Mouse (Mus musculus) cerebellum, postnatal 25 days (tissue): ENCODE measurements around the gene Hoxc13.

Source experiments
- DNase-seq, 2 experiments: peaks; one replicate each; pipeline ENCODE4 v3.0.0; 2021; ENCODE audit warnings: mixed read lengths in 2 of 2

Gene Hoxc13

GRCm38 (mm10) chr15:102937036-102937666 lies 16.2 kb downstream of the Hoxc13 start:
- DNase-seq, result no peak

- DNase-seq, result no peak
Measured at GRCm38 (mm10) chr15:102939256-102940155, 18.6 kb downstream of the Hoxc13 start.

DNA sequence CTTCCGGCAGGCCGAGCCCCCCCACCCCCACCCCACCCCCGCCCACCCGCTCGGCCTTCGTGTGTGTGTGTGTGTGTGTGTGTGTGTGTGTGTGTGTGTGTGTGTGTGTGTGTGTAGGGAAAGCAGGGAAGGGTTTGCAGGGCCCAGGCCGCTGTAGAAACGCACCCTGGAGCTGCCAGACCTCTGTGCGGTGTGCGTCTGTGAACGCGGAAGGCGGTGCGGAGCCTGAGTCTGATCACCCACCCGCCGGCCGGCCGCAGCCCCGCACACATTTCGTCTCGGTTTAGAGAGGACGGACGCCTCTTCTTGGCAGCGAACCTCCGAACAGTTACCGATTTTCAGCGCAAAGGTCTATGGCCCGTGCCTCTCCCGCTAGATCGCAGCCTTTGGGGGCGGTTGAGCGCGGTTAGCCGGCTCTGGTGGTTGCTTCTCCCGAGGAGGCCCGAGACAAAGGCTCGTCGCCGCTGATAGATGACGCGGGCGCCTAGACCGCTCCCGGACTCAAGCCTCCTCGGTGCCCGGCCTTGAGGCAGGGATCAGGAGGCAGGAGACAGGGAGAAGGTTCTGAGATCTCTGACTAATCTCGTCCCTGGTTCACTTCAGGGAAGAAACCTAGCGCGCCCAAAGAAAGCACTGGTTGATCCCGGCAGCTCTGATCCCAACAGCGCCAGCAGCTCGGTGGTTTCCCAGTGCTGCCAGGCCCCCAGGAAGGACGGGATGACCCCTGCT lies 22.0 kb downstream of the Hoxc13 start:
- DNase-seq, result no peak

GRCm38 (mm10) chr15:102943468-102943813 lies 22.5 kb downstream of the Hoxc13 start:
- DNase-seq, result no peak

GRCm38 (mm10) chr15:102945185-102946077 lies 24.5 kb downstream of the Hoxc13 start:
- no peak for DNase-seq

- no peak for DNase-seq
Measured at GRCm38 (mm10) chr15:102947276-102947675, 26.4 kb downstream of the Hoxc13 start.

DNA sequence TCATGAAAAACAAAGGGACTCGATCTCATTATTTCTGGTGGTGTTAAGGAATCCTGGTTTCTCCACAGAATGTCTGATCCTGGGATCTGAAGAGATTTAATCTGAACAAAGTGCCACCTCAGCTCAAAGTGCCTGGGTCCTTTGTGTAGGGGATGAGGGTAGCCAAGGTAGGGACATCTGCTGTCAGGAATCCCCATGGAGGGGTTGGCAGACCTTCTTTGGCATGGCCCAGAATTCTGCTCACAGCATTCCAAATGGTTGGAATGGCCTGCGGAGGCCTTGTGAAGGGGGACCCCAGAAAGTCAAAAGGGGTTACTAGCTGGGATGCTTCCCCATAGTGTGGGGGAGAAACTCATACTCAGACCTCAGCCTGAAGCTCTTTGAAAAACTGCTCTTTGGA lies 27.9 kb downstream of the Hoxc13 start:
- DNase-seq, result no peak

DNA sequence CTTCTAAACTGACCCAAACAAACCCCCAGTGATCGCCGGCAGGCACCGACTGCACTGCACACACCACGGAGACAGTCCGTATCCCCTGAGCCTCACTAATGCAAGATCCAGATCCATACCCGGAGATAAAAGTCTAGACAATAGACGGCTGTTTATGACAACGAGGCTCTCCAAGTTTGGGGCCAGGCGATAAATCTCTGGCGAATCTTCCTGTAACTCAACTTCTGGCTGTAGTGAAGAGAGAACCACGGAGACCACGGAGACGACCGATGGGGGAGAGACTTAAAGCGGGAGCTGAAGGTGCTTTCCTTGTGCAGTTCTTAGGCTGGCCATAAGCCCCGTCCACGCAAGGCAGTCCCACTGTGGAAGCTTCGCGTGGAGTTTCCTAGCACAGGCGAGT lies 28.8 kb downstream of the Hoxc13 start:
- no peak for DNase-seq

DNA sequence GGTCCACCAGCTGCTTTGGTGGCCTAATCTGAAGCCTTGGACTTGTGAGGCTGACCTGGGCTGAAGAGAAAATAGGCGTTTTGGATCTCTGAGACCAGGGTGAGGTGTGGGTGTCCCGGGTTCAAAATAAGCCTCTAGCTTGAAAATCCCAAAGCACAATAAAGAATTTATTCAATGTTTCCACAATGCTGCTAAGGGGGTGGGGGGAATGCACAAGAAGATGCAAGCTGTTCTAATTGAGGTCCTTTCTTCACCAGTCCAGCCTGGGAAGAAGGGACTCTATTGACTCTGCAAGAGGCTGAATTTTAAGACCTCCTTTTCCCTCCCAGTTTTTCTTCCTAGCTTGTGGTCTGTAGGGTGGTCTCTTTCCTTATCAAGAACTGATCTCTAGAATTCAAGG lies 30.0 kb downstream of the Hoxc13 start:
- no peak for DNase-seq

GRCm38 (mm10) chr15:102953561-102953960 lies 32.7 kb downstream of the Hoxc13 start:
- DNase-seq, result no peak

DNA sequence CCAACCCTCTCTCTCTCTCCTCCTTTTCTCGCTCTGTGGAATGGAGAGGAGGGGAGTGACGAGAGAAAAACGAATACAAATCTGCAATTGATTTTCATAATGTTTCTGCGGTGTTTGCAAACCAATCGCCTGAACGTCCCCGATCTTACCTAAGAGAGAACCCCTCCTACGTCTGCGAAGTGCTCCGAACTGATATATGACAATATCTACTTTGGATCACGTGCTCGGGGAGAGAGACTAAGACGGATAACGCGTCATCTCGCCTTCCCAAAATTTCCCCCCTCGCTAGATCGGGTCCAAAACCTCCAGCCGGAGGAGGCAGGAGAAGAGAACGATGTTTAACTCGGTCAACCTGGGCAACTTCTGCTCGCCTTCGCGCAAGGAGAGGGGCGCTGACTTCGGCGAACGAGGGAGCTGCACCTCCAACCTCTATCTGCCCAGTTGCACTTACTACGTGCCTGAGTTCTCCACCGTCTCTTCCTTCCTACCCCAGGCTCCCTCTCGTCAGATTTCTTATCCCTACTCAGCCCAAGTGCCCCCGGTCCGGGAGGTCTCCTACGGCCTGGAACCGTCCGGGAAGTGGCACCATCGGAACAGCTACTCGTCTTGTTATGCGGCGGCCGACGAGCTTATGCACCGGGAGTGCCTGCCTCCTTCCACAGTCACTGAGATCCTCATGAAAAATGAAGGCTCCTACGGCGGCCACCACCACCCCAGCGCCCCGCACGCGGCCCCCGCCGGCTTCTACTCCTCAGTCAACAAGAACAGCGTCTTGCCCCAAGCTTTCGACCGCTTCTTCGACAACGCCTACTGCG lies 33.5 kb downstream of the Hoxc13 start, which contains the start of gene Hoxc11:
Hoxc11 (plus strand) TSS at position 236 of the 815 bp plus-strand sequence.
- DNase-seq, result no peak

DNA sequence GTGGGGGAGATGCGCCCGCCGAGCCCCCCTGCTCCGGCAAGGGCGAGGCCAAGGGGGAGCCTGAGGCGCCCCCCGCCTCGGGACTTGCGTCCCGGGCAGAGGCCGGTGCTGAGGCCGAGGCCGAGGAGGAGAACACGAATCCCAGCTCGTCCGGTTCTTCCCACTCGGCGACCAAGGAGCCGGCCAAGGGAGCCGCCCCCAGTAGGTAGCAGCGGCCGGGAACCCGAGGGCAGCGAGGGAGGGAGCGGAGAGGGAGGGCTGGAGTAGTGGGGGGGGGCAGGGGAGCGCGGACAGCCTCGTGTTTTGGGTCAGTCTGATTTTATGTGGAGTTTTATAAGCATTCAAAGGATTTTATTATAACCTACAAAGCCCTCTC lies 34.1 kb downstream of the Hoxc13 start:
- DNase-seq, result no peak

DNA sequence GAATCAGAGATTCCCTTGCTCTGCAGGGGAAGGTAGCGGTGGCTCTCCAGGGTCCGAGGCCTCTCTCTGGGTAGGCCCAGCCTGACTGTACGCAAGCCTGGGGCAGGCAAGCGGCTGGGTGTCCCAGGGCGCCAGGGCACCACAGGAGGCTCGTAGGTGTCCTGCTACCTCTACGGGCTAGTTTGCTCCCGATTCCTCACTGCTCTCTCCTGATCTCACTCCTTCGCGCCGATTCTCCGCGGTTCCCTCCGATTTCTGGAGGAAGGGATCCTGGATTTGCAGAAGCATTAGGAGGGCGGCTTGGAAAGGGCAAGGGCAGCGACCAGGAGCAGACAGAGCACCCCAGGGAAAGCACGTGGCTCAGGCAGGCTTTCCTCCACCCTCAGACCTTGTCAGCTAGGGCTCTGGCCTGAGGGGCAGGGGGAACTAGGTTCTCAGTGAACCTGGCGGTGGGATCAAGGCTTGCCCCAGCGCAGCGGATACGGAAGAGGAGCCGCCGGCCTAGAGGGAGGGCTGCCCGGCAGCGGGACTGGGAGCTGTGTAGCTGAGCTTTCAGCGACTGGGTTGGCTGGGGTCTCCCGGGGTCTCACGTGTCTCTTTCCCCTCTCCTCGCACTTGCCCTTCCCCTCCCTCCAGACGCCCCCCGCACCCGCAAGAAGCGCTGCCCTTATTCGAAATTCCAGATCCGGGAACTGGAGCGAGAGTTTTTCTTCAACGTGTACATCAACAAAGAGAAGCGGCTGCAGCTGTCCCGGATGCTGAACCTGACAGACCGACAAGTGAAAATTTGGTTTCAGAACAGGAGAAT lies 35.1 kb downstream of the Hoxc13 start:
- no peak for DNase-seq

GRCm38 (mm10) chr15:102956906-102957305 lies 36.0 kb downstream of the Hoxc13 start:
- no peak for DNase-seq

DNA sequence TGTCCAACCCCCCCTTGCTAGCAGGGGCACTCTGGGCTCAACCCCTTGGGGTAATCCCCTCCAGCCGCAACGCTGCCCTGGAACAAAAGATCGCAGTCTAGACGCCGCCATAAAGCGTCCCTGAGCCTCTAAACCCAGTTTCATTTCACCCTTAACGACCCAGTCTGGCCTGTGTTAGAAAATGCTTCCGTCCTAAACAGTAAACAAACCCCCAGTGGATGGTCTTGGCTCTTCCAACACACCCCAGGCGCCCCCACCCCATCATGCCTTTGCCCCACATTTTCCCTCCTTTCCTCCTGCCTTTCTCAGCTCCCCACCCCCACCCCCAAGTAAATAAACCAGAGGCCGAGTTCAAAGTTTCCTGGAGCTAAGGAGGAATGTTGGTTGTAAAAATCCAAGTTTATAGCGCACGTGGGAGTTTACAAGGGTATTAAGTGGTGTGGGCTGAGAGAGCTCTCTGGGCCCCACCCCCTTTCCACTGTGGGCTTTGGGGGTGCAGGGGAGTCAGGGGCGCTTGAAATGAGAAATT lies 38.8 kb downstream of the Hoxc13 start:
- no peak for DNase-seq

DNA sequence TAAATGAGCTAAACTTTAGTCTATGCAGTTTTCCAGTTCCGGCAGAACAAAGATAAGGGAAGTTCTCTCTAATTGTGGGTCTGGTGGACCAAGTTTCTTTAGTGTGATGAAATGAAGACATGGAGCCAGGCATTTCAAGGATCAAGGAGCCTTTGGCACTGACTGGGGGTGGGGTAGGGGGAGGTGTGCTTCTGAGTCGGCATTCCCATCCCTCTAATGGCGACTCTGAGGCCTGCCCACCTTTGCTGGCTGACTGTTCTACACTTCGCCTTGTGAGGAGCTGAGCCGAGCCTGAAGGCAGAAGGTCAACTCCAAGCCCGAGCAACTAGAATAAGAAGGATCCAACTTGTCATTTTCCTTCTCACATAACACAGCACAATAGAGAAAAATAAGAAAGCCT lies 40.8 kb downstream of the Hoxc13 start:
- no peak for DNase-seq

GRCm38 (mm10) chr15:102962492-102962891 lies 41.6 kb downstream of the Hoxc13 start:
- DNase-seq, result no peak

DNA sequence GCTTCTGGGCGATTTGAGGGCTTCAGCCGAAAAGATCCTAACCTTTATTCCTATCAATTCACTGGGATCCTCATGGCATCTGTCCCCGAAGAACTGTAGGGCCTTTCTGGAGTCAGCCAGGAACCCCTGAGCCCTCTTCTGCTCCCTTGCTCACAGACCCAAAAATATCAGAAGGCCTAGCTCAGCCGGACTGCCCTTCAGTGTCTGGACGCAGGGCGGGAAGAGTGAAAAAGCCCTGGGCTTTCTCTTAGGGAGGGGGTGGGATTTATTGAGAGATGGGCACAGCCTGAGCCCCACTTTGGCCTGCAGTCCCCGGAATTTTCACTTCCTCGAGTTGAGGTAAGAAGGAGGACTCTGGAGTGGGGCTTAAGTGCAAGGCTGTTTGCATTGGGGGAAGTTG lies 42.4 kb downstream of the Hoxc13 start:
- DNase-seq, result no peak

DNA sequence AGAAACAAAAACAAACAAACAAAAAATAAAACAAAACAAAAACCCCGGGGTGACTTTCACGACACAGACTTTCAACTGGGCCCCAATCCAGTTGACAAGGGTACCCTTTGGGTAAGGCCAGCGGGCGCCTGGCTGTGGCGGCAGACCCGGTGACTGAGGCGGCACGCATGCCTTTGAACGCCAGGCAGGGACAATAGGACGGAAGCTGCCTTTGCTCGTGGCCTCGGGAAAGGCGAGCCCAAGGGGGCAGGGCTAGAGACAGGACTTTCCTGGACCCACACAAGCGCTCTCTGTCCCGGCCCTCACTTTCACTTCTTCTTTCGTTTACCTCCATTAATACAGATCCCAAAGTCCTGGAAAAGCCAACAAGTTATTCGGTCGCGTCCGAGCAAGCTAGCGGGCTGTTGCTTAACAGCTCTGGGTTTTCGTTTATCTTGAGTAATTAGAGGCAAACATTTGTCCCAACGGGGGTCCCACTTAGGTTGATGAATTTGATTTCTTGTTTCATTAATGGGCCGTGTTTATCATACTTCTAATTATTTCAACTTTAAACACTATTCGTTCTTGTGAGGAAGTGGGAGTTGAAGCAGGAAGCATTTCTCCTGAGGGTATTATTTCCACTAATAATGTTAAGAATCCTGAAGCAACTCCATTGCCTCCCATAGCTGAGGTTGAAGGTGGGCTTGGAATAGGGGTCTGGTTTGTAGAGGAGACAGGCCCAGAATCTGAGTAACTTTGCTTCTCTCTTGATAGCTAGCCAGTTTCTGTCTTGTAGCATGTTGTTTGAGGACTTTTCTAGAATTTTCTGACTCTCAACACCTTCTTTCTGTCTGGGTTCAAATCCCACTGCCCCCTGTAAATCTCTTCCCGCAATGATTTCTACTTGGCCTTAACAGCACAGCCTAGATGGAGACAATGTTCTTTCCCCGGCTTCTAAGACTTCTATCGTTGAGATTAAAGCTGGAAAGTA lies 43.1 kb downstream of the Hoxc13 start:
- DNase-seq, result no peak
